Mouse (Mus musculus): ENCODE results near the gene Serpina1b. TPM values are rescaled to one million over a fixed set of nuclear protein-coding genes. Genes with fewer than 3 reads are reported as not detected.

Serpina1b gene
- polyA plus RNA-seq (2012): not detected in 2 replicates

GRCm38 (mm10) chr12:103830273-103830672 lies at the start of gene Serpina1b:
TSS of gene Serpina1b (minus strand) at chr12:103830373.

GRCm38 (mm10) chr12:103863101-103863974 lies 33.2 kb upstream of the Serpina1b start, which contains the start of gene Serpina1a:
TSS of gene Serpina1a (minus strand) at chr12:103863562.

GRCm38 (mm10) chr12:103773246-103773851 lies 56.8 kb downstream of the Serpina1b start, which contains the start of gene Serpina1d:
TSS of gene Serpina1d (minus strand) at chr12:103773592.

GRCm38 (mm10) chr12:103695429-103695828 lies 134.7 kb downstream of the Serpina1b start, which contains the start of gene Serpina1f:
TSS of gene Serpina1f (minus strand) at chr12:103695529.

Other genes starting within 250 kb of the Serpina1b start
- not detected in 2 replicates for gene Serpina10, start 198.9 kb downstream of the Serpina1b start, polyA plus RNA-seq (2012)
- gene Serpina6, start 173.2 kb downstream of the Serpina1b start, polyA plus RNA-seq (2012): not detected in 2 replicates
- gene Serpina16, start 154.2 kb downstream of the Serpina1b start, polyA plus RNA-seq (2012): not detected in 2 replicates
- gene Serpina1f, start 134.8 kb downstream of the Serpina1b start, polyA plus RNA-seq (2012): not detected in 2 replicates
- gene Serpina1d, start 56.8 kb downstream of the Serpina1b start, polyA plus RNA-seq (2012): not detected in 2 replicates
- gene Serpina1a, start 33.2 kb upstream of the Serpina1b start, polyA plus RNA-seq (2012): not detected in 2 replicates
- not detected in 2 replicates for gene Serpina1c, start 74.5 kb upstream of the Serpina1b start, polyA plus RNA-seq (2012)
- not detected in 2 replicates for gene Serpina1e, start 128.6 kb upstream of the Serpina1b start, polyA plus RNA-seq (2012)
- not detected in 2 replicates for gene Serpina11, start 159.6 kb upstream of the Serpina1b start, polyA plus RNA-seq (2012)
- gene Serpina9, start 183.4 kb upstream of the Serpina1b start, polyA plus RNA-seq (2012): not detected in 2 replicates
- gene Serpina12, start 214.1 kb upstream of the Serpina1b start, polyA plus RNA-seq (2012): 0.04 TPM in 1 of 2 replicates, not detected in the other

All from megakaryocyte-erythroid progenitor cell, adult 5 weeks (primary cell).